Mouse (Mus musculus) embryo, embryonic 9.5 days (tissue): ENCODE measurements around the gene Baiap2.

Experiments
- DNase-seq: peaks from one replicate; pipeline ENCODE4 v3.0.0-alpha.2; 2017; ENCODE audit errors: extremely low spot score

The Baiap2 gene

GRCm38 (mm10) chr11:119947426-119947825 lies 4.9 kb downstream of the Baiap2 start:
- DNase-seq, result no peak

- DNase-seq, result no peak
Observed at GRCm38 (mm10) chr11:119947897-119948296, 5.3 kb downstream of the Baiap2 start.

GRCm38 (mm10) chr11:119948305-119948704 lies 5.7 kb downstream of the Baiap2 start:
- DNase-seq, result no peak

GRCm38 (mm10) chr11:119948803-119949202 lies 6.2 kb downstream of the Baiap2 start:
- no peak for DNase-seq

GRCm38 (mm10) chr11:119950535-119950934 lies 8.0 kb downstream of the Baiap2 start:
- no peak for DNase-seq

- DNase-seq, result no peak
Observed at GRCm38 (mm10) chr11:119951326-119951725, 8.8 kb downstream of the Baiap2 start.

- no peak for DNase-seq
Observed at GRCm38 (mm10) chr11:119952429-119953224, 10.1 kb downstream of the Baiap2 start.

GRCm38 (mm10) chr11:119954233-119954632 lies 11.7 kb downstream of the Baiap2 start:
- DNase-seq, result no peak

- no peak for DNase-seq
Observed at GRCm38 (mm10) chr11:119954749-119955337, 12.3 kb downstream of the Baiap2 start.

GRCm38 (mm10) chr11:119955432-119955831 lies 12.9 kb downstream of the Baiap2 start:
- no peak for DNase-seq

GRCm38 (mm10) chr11:119956590-119956989 lies 14.0 kb downstream of the Baiap2 start:
- no peak for DNase-seq

GRCm38 (mm10) chr11:119958856-119959255 lies 16.3 kb downstream of the Baiap2 start:
- DNase-seq, result no peak

- no peak for DNase-seq
Observed at GRCm38 (mm10) chr11:119959714-119960113, 17.2 kb downstream of the Baiap2 start.

GRCm38 (mm10) chr11:119960671-119961070 lies 18.1 kb downstream of the Baiap2 start:
- DNase-seq, result no peak

- no peak for DNase-seq
Observed at GRCm38 (mm10) chr11:119961511-119961910, 18.9 kb downstream of the Baiap2 start.

- no peak for DNase-seq
Observed at GRCm38 (mm10) chr11:119965053-119965452, 22.5 kb downstream of the Baiap2 start.

- no peak for DNase-seq
Observed at GRCm38 (mm10) chr11:119966294-119966693, 23.7 kb downstream of the Baiap2 start.

- no peak for DNase-seq
Observed at GRCm38 (mm10) chr11:119967401-119967800, 24.8 kb downstream of the Baiap2 start.

GRCm38 (mm10) chr11:119967892-119968291 lies 25.3 kb downstream of the Baiap2 start:
- DNase-seq, result no peak

- no peak for DNase-seq
Observed at GRCm38 (mm10) chr11:119970021-119970851, 27.7 kb downstream of the Baiap2 start.

GRCm38 (mm10) chr11:119973789-119974188 lies 31.2 kb downstream of the Baiap2 start:
- no peak for DNase-seq

GRCm38 (mm10) chr11:119975739-119976501 lies 33.4 kb downstream of the Baiap2 start:
- no peak for DNase-seq
